ENCODE assay signal across 18 mouse cellular contexts in genomic region chr7:6869556-6869955, GRCm38 (mm10).
DNase-seq lines count a peak whose midpoint lies in the region; ATAC-seq and TF ChIP-seq lines count a peak whose summit lies in the region.
"Had no signal": no experiment of that assay in that cellular context is flagged by ENCODE, and none has a peak within 500 bp of the region (broad histone marks: within the 10 kb centered on the region; RNA-seq: fewer than 3 reads in every experiment).

No protein-coding gene starts in this region.

- H3K36me3 ChIP-seq in forebrain, embryonic 13.5 days (ENCODE audit: poor library complexity, severe bottlenecking): no peaks in the 10 kb centered on the region
- no peaks in the 10 kb centered on the region for H3K36me3 ChIP-seq in hindbrain, postnatal 0 days (ENCODE audit: insufficient read depth, low read length)
- H3K36me3 ChIP-seq in neural tube, embryonic 14.5 days (ENCODE audit: control insufficient read depth, insufficient read depth, low read length): no peaks in the 10 kb centered on the region
- no peaks in the 10 kb centered on the region for H3K36me3 ChIP-seq in stomach, postnatal 0 days (ENCODE audit: control insufficient read depth, insufficient read depth, low read length)
- H3K36me3 ChIP-seq: embryonic facial prominence, embryonic 15.5 days; G1E had no signal

- peak overlapping the region; percentile 56; the same call in 1 of the 2 replicates for H3K27ac ChIP-seq in layer of hippocampus, adult 2 months
- no peak overlapping the region for H3K27ac ChIP-seq in forebrain, embryonic 13.5 days
- H3K27ac ChIP-seq in hindbrain, postnatal 0 days: no peak overlapping the region; the same call in 1 of the 2 replicates
- H3K27ac ChIP-seq in neural tube, embryonic 14.5 days (ENCODE audit: low read depth, low read length): no peak overlapping the region
- H3K27ac ChIP-seq in stomach, postnatal 0 days (replicated peaks): no peak overlapping the region
- H3K27ac ChIP-seq: embryonic facial prominence, embryonic 15.5 days had no signal

- no peak overlapping the region for H3K4me2 ChIP-seq in forebrain, embryonic 13.5 days
- no peak overlapping the region for H3K4me2 ChIP-seq in hindbrain, postnatal 0 days (ENCODE audit: low read depth, low read length)
- H3K4me2 ChIP-seq in neural tube, embryonic 14.5 days (ENCODE audit: low read depth, low read length): no peak overlapping the region
- no peak overlapping the region for H3K4me2 ChIP-seq in stomach, postnatal 0 days (replicated peaks; ENCODE audit: low read depth)
- H3K4me2 ChIP-seq: embryonic facial prominence, embryonic 15.5 days; liver, embryonic 11.5 days had no signal

- TF ChIP-seq EP300 in stomach, postnatal 0 days (optimal IDR thresholded peaks at IDR 0.05): no peak

- H3K4me1 ChIP-seq in forebrain, embryonic 13.5 days: peaks cover 6% of the 10 kb centered on the region; the same call in 1 of the 2 replicates
- H3K4me1 ChIP-seq in hindbrain, postnatal 0 days (ENCODE audit: insufficient read depth, low read length): no peaks in the 10 kb centered on the region
- H3K4me1 ChIP-seq in neural tube, embryonic 14.5 days (ENCODE audit: control insufficient read depth, insufficient read depth, low read length): no peaks in the 10 kb centered on the region
- no peaks in the 10 kb centered on the region for H3K4me1 ChIP-seq in stomach, postnatal 0 days (replicated peaks; ENCODE audit: control insufficient read depth, insufficient read depth)
- H3K4me1 ChIP-seq: embryonic facial prominence, embryonic 15.5 days had no signal

- peak; percentile 33 to 66 for DNase-seq in layer of hippocampus, adult 2 months (ENCODE audit: low spot score in 2 of 2)
- DNase-seq in layer of hippocampus, adult 9-10 months (ENCODE audit: low spot score): no peak
- peak; percentile 78 for DNase-seq in hindbrain, postnatal 0 days (ENCODE audit: low spot score)
- no peak for DNase-seq in adrenal gland, postnatal 10 days
- no peak for DNase-seq in frontal cortex, postnatal 36 days (ENCODE audit: low spot score in 2 of 2)
- no peak for DNase-seq in stomach, postnatal 0 days (ENCODE audit: low spot score)
- DNase-seq: adrenal gland, postnatal 36 days; cerebellum, adult 18-20 months; heart, postnatal 10 days; kidney, postnatal 10 days; right cerebral cortex, postnatal 25 days had no signal

- H3K27me3 ChIP-seq in forebrain, embryonic 13.5 days: no peaks in the 10 kb centered on the region
- H3K27me3 ChIP-seq in hindbrain, postnatal 0 days (ENCODE audit: insufficient read depth, low read length): no peaks in the 10 kb centered on the region
- no peaks in the 10 kb centered on the region for H3K27me3 ChIP-seq in neural tube, embryonic 14.5 days (ENCODE audit: control insufficient read depth, insufficient read depth, low read length)
- H3K27me3 ChIP-seq in stomach, postnatal 0 days (ENCODE audit: control insufficient read depth, insufficient read depth, low read length): no peaks in the 10 kb centered on the region
- H3K27me3 ChIP-seq: embryonic facial prominence, embryonic 15.5 days had no signal

- H3K4me3 ChIP-seq in layer of hippocampus, adult 2 months: no peak overlapping the region
- H3K4me3 ChIP-seq in forebrain, embryonic 13.5 days: no peak overlapping the region
- no peak overlapping the region for H3K4me3 ChIP-seq in hindbrain, postnatal 0 days (ENCODE audit: low read length)
- H3K4me3 ChIP-seq in neural tube, embryonic 14.5 days (ENCODE audit: low read depth, low read length): no peak overlapping the region
- no peak overlapping the region for H3K4me3 ChIP-seq in stomach, postnatal 0 days (ENCODE audit: low read depth, low read length)
- H3K4me3 ChIP-seq: embryonic facial prominence, embryonic 15.5 days had no signal

- no peak overlapping the region for H3K9ac ChIP-seq in forebrain, embryonic 13.5 days
- H3K9ac ChIP-seq in hindbrain, postnatal 0 days (replicated peaks; ENCODE audit: low read length): no peak overlapping the region
- no peak overlapping the region for H3K9ac ChIP-seq in neural tube, embryonic 14.5 days (replicated peaks; ENCODE audit: low read depth, low read length)
- no peak overlapping the region for H3K9ac ChIP-seq in stomach, postnatal 0 days (ENCODE audit: low read length)
- H3K9ac ChIP-seq: embryonic facial prominence, embryonic 15.5 days had no signal

- ATAC-seq in forebrain, embryonic 13.5 days: peak; percentile 82
- ATAC-seq in hindbrain, postnatal 0 days: peak; percentile 82
- ATAC-seq in neural tube, embryonic 14.5 days (ENCODE audit: low read depth): peak; percentile 63; the same call in 1 of the 2 replicates
- ATAC-seq in stomach, postnatal 0 days (ENCODE audit: low FRiP score, low TSS enrichment): no peak
- ATAC-seq: intestine, embryonic 16.5 days; lung, postnatal 0 days had no signal

- WGBS in forebrain, embryonic 13.5 days: 71% methylated on average over 1 of the region's 1 CpGs
- 32% methylated on average over 1 of the region's 1 CpGs for WGBS in hindbrain, postnatal 0 days
- WGBS in neural tube, embryonic 14.5 days: 88% methylated on average over 1 of the region's 1 CpGs
- 76% methylated on average over 1 of the region's 1 CpGs for WGBS in stomach, postnatal 0 days

- H3K9me3 ChIP-seq in forebrain, embryonic 13.5 days (replicated peaks): no peaks in the 10 kb centered on the region
- H3K9me3 ChIP-seq in hindbrain, postnatal 0 days (ENCODE audit: low read length): no peaks in the 10 kb centered on the region
- no peaks in the 10 kb centered on the region for H3K9me3 ChIP-seq in neural tube, embryonic 14.5 days (ENCODE audit: control insufficient read depth, low read length)
- no peaks in the 10 kb centered on the region for H3K9me3 ChIP-seq in stomach, postnatal 0 days (ENCODE audit: control insufficient read depth, low read length)
- H3K9me3 ChIP-seq: embryonic facial prominence, embryonic 15.5 days; G1E had no signal

- TF ChIP-seq CTCF in layer of hippocampus, adult 2 months (conservative IDR thresholded peaks at IDR 0.05): no peak
- no peak for TF ChIP-seq CTCF in hindbrain, postnatal 0 days (IDR thresholded peaks at IDR 0.05; ENCODE audit: low read depth)
- TF ChIP-seq CTCF in stomach, postnatal 0 days (IDR thresholded peaks at IDR 0.05; ENCODE audit: low read depth): no peak

Comparison
In these comparisons a context has a peak if more than half of its experiments do, and no peak if none do; other contexts are left out.
1. DNase-seq: peak in layer of hippocampus, adult 2 months (2 of 2) and hindbrain, postnatal 0 days (single experiment); none in layer of hippocampus, adult 9-10 months (single experiment), adrenal gland, postnatal 10 days (single experiment), frontal cortex, postnatal 36 days (0 of 2) and stomach, postnatal 0 days (single experiment).